Mouse (Mus musculus) heart, embryonic 11.5 days (tissue): ENCODE data around the gene Tmc6. TPM values are rescaled to one million over a fixed set of nuclear protein-coding genes. Genes with fewer than 3 reads are reported as not detected.

ENCODE experiments used
- ATAC-seq: fragments of 200-750 bp; cut with Nextera tagmentation; replicated peaks from 2 replicates; pipeline ENCODE4 v1.8.0; 2017; ENCODE audit warnings: moderate library complexity; ENCODE audit not compliant: insufficient number of reproducible peaks, low FRiP score, low TSS enrichment
- H3K27ac ChIP-seq: fragments of 300-500 bp; sonication (generic); 2 replicates; pipeline ENCODE4 v1.5.1; 2014; ENCODE audit warnings: mild to moderate bottlenecking, low read depth, low read length
- H3K27me3 ChIP-seq: fragments of 300-500 bp; sonication (generic); 2 replicates; pipeline ENCODE4 v1.6.1; 2014; ENCODE audit warnings: mild to moderate bottlenecking, low read length, mixed read lengths; ENCODE audit not compliant: control insufficient read depth, insufficient read depth
- H3K36me3 ChIP-seq: fragments of 300-500 bp; sonication (generic); 2 replicates; pipeline ENCODE4 v1.6.1; 2014; ENCODE audit warnings: mild to moderate bottlenecking, low read length, moderate library complexity, mixed read lengths; ENCODE audit not compliant: control insufficient read depth, insufficient read depth
- H3K4me1 ChIP-seq: fragments of 300-500 bp; sonication (generic); 2 replicates; pipeline ENCODE4 v1.6.1; 2014; ENCODE audit warnings: low read length; ENCODE audit not compliant: control insufficient read depth, insufficient read depth
- H3K4me2 ChIP-seq: fragments of 300-500 bp; sonication (generic); 2 replicates; pipeline ENCODE4 v1.6.1; 2014; ENCODE audit warnings: mild to moderate bottlenecking, moderate library complexity
- H3K4me3 ChIP-seq: fragments of 300-500 bp; sonication (generic); 2 replicates; pipeline ENCODE4 v1.5.1; 2014; ENCODE audit warnings: low read depth, low read length
- H3K9ac ChIP-seq: fragments of 300-500 bp; sonication (generic); 2 replicates; pipeline ENCODE4 v1.6.1; 2014; ENCODE audit warnings: mild to moderate bottlenecking, low read depth, low read length, moderate library complexity
- H3K9me3 ChIP-seq: fragments of 300-500 bp; sonication (generic); replicated peaks from 2 replicates; pipeline ENCODE4 v1.6.1; 2016; ENCODE audit warnings: low read length; ENCODE audit not compliant: control insufficient read depth
- WGBS: fragments of 180-500 bp; shearing (Covaris S2); extraction: QIAGEN DNeasy Blood & Tissue Kit; methylation state at CpG from one replicate; pipeline ENCODE4 v1.1.7; 2014; ENCODE audit not compliant: insufficient replicate concordance; 5-methylcytosine and 5-hydroxymethylcytosine counted together
- polyA plus RNA-seq: library from polyadenylated mRNA; unstranded; fragments of >200 nt; fragmentation: Nextera tagmentation; extraction: Ambion mirVana; gene quantifications from 2 replicates; pipeline ENCODE4 v1.2.1, GENCODE M21; 2014

Gene Tmc6
- polyA plus RNA-seq, 1 experiment from 2014 or later, result 23.8 TPM

DNA sequence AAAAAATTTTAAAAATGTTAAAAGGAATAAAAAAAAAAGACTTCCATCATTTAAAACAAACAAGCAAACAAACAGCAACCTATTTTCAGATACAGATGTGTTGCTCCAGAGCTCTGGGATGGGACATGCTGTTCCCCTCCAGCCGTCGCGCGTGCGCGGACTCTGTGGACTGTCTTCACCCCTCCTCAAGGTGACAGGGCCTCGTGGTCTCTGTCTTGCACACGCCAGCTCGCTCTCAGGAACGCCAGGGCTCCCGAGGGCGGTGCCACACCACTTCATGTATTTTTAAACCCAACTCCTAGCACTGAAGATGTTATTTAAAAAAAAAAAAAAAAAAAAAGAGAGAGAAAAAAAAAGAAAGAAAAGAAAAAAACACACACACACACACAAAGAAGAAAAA, 19.8 kb downstream of the Tmc6 start:
- no peaks in the 10 kb centered on the region for H3K9me3 ChIP-seq
- H3K9ac ChIP-seq, result no peak overlapping the region
- peaks cover 37% of the 10 kb centered on the region for H3K36me3 ChIP-seq
- no peaks in the 10 kb centered on the region for H3K27me3 ChIP-seq
- peaks cover 5% of the 10 kb centered on the region; the same call in 1 of the 2 replicates for H3K4me1 ChIP-seq
- no peak overlapping the region for H3K27ac ChIP-seq
- H3K4me3 ChIP-seq, result no peak overlapping the region
- no peak for ATAC-seq
- no peak overlapping the region for H3K4me2 ChIP-seq
- WGBS, result 55% methylated on average over 12 of the region's 12 CpGs

DNA sequence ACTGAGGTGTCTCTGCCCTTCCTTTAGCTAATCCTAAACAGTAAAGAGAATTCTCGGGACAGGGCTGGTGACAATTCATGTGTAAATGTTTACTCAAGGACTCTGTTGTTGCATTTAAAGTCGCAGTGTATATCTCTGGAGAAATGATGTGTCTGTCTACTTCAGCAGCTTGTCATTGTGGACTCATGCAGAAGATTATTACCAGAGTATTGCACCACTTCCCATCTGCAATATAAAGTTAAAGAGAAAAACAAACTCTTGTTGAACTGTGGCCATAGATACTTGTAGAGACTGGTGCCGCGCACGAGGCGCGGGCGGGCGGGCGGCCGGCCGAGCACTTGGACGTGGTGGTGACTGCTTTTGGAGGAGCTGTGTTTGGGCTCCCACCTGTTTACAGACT, 20.2 kb downstream of the Tmc6 start:
- H3K4me3 ChIP-seq, result no peak overlapping the region
- 89% methylated on average over 13 of the region's 13 CpGs for WGBS
- peaks cover 37% of the 10 kb centered on the region for H3K36me3 ChIP-seq
- H3K27me3 ChIP-seq, result no peaks in the 10 kb centered on the region
- no peak for ATAC-seq
- no peak overlapping the region for H3K4me2 ChIP-seq
- no peak overlapping the region for H3K9ac ChIP-seq
- H3K27ac ChIP-seq, result no peak overlapping the region
- H3K9me3 ChIP-seq, result no peaks in the 10 kb centered on the region
- H3K4me1 ChIP-seq, result peaks cover 5% of the 10 kb centered on the region; the same call in 1 of the 2 replicates

DNA sequence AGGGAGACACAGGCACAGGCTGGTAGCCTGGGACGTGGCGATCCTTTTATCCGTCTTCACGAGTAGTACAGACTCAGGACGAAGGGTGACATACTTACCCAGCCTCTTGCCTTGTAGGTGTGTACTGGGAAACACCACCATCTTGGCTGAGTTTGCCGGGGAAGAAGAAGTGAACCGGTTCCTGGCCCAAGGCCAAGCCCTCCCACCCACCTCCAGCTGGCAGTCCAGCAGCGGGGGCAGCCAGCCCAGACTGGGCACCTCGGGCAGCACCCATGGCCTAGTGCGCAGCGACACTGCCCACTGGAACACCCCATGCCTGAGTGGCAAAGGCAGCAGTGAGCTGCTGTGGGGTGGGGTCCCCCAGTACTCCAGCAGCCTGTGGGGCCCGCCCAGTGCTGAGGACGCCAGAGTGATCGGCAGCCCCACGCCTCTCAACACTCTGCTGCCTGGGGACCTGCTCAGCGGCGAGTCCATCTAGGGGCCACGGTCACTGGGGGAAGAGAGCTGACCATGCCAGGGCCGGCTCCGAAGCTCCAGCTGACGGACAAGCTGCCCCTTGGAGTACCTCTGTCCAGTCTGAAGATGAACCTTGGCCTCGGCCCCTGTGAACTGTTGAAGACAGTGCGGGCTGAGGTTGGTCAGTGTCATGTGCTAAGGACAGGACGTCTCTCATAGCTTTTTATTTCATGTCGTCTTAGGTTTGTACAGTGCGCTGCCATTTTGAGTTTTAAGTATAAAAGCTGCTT, 21.5 kb downstream of the Tmc6 start:
- peaks cover 40% of the 10 kb centered on the region for H3K36me3 ChIP-seq

DNA sequence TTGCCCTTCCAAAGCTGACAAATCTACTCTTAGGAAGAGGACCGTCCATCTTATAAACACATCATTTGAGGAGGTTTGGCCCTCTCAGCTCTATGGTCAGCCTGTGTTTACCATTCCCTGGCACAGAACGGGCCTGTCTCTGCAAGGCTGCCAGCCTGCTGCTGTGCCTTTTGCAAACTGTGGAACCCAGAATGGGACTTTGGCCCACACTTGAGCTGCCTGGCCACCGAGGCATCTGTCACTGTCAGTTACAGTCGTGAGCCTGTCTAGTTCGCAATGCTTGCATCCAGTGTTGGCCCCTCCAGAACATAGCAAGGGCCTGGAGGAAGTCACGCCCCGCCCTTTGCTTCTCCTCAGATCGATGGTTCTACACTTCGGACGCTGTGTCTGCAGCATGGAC, 22.7 kb downstream of the Tmc6 start:
- Histone ChIP-seq H3K4me2 (no peak overlapping the region), H3K27me3 (no peaks in the 10 kb centered on the region), H3K9me3 (no peaks in the 10 kb centered on the region), H3K4me1 (no peaks in the 10 kb centered on the region), H3K27ac (no peak overlapping the region), H3K9ac (no peak overlapping the region), H3K36me3 (peaks cover 43% of the 10 kb centered on the region), H3K4me3 (no peak overlapping the region)
- WGBS, result 91% methylated on average over 10 of the region's 10 CpGs
- ATAC-seq, result no peak

More for the DNA sequence above, 21.5 kb downstream of the Tmc6 start:
- Histone ChIP-seq H3K4me1 (no peaks in the 10 kb centered on the region), H3K9me3 (no peaks in the 10 kb centered on the region), H3K4me3 (no peak overlapping the region), H3K9ac (no peak overlapping the region), H3K27me3 (no peaks in the 10 kb centered on the region), H3K27ac (no peak overlapping the region; the same call in 1 of the 2 replicates), H3K4me2 (no peak overlapping the region)
- ATAC-seq, result no peak
- 91% methylated on average over 26 of the region's 26 CpGs for WGBS

DNA sequence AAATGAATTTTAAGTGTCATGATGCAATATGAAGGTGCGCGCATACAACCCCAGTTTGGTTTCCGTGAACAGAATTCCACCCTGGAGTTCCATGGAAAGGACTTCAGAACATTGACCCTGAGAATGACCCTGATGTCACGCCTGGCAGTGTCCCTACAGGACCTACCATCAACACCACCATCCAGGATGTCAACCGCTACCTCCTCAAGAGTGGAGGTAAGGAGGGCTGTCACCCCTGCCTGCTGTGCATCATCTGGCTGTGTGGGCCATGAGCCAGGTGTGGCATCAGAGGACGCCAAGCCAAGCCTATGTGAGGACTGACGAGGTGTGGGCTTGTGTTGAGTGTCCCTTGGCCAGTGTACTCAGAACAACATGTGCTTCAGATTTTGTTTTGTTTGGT, 26.1 kb downstream of the Tmc6 start:
- no peaks in the 10 kb centered on the region for H3K9me3 ChIP-seq
- no peak overlapping the region for H3K27ac ChIP-seq
- H3K9ac ChIP-seq, result no peak overlapping the region
- H3K27me3 ChIP-seq, result no peaks in the 10 kb centered on the region
- no peak for ATAC-seq
- WGBS, result 92% methylated on average over 7 of the region's 7 CpGs
- no peaks in the 10 kb centered on the region for H3K4me1 ChIP-seq
- H3K36me3 ChIP-seq, result peaks cover 60% of the 10 kb centered on the region
- no peak overlapping the region for H3K4me2 ChIP-seq
- H3K4me3 ChIP-seq, result no peak overlapping the region

DNA sequence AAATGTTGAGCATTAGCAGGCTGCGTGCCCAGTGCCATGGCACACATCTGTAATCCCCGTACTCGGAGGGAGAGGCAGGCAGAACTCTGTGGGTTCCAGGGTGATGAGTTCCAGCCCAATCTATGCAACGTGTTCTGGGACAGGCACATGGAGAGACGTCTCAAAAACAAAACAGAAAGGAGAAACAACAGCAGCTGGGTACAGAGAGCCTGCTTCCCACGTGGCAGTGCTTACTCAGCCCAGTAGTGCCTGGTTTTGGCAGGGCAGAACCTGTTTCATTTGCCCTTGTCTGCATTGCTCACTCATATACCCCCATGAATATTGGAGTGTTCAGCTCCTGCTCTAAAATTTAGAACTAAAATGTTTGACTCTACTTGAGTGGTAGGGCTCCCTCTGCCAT, 30.5 kb downstream of the Tmc6 start:
- 84% methylated on average over 6 of the region's 6 CpGs for WGBS
- ATAC-seq, result no peak
- Histone ChIP-seq H3K4me3 (no peak overlapping the region), H3K36me3 (peaks cover 63% of the 10 kb centered on the region), H3K27me3 (no peaks in the 10 kb centered on the region), H3K4me2 (no peak overlapping the region), H3K4me1 (no peaks in the 10 kb centered on the region), H3K27ac (no peak overlapping the region), H3K9ac (no peak overlapping the region), H3K9me3 (no peaks in the 10 kb centered on the region)

DNA sequence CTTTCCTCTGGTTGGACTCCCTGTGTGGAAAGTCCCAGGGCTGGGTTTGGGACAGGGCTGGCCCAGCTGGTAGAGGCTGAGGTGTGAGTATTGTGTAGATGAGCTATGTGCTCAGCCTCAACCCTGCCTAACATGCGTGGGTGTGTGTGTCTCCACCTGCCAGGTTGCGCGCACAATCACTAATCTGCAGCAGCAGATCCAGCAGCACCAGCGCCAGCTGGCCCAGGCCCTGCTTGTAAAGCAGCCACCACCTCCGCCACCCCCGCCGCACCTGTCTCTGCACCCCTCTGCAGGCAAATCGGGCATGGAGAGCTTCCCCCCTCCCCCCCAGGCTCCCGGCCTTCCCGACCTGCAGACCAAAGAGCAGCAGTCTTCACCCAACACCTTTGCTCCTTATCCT, 32.6 kb downstream of the Tmc6 start:
- WGBS, result 91% methylated on average over 10 of the region's 10 CpGs
- no peak overlapping the region for H3K4me2 ChIP-seq
- no peaks in the 10 kb centered on the region for H3K27me3 ChIP-seq
- no peaks in the 10 kb centered on the region for H3K4me1 ChIP-seq
- no peak overlapping the region for H3K4me3 ChIP-seq
- H3K27ac ChIP-seq, result no peak overlapping the region
- peaks cover 51% of the 10 kb centered on the region for H3K36me3 ChIP-seq
- no peaks in the 10 kb centered on the region for H3K9me3 ChIP-seq
- no peak overlapping the region for H3K9ac ChIP-seq
- ATAC-seq, result no peak

DNA sequence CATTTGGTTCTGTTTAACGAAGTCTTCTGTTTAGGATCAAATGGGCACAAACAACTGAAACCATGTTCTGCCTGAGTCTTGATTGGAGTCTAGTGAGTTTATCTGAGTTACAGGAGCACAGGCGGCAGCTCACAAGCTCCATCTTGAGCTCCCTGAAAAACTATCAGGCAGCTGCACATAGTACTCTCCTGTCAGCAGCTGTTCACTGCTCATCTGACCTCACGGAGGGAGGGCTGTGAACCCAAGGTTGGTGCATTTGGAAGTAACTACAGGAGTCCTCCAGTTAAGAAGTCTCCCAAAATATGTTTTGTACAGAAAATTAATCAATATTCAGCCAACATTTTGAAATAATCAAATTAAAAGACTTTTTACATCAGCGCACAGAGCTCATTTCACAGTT, 33.4 kb downstream of the Tmc6 start:
- no peak overlapping the region for H3K9ac ChIP-seq
- H3K4me2 ChIP-seq, result no peak overlapping the region
- no peak overlapping the region for H3K27ac ChIP-seq
- no peak for ATAC-seq
- H3K4me3 ChIP-seq, result no peak overlapping the region
- peaks cover 50% of the 10 kb centered on the region for H3K36me3 ChIP-seq
- 81% methylated on average over 4 of the region's 4 CpGs for WGBS
- no peaks in the 10 kb centered on the region for H3K27me3 ChIP-seq
- H3K4me1 ChIP-seq, result no peaks in the 10 kb centered on the region
- H3K9me3 ChIP-seq, result no peaks in the 10 kb centered on the region

DNA sequence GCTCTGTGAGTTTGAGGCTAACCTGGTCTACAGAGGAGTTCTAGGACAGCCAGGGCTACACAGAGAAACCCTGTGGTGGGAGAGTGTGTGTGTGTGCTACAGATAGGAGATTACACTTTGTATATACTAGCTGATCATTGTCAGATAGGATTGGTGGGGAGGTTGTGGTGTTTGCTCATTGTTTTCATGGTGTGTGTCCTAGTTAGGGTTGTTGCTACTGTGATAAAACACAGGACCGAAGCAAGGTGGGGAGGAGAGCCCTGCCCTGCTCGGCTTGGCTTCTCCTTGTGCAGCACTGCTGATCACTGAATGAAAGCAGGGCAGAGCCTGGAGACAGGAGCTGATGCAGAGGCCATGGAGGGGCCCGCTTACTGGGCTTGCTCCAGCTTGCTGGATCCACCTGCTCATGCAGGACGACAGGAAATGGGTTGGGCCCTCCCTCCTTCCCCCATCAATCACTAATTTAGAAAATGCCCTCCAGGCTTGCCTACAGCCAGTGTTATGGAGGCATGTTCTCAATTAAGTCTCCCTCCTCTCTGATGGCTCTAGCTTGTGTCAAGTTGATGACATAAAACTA, 38.5 kb downstream of the Tmc6 start:
- H3K36me3 ChIP-seq, result peaks cover 44% of the 10 kb centered on the region
- 68% methylated on average over 4 of the region's 4 CpGs for WGBS
- H3K27ac ChIP-seq, result no peak overlapping the region
- H3K4me1 ChIP-seq, result no peaks in the 10 kb centered on the region
- H3K9me3 ChIP-seq, result no peaks in the 10 kb centered on the region
- ATAC-seq, result no peak
- no peak overlapping the region for H3K4me3 ChIP-seq
- H3K27me3 ChIP-seq, result no peaks in the 10 kb centered on the region
- H3K4me2 ChIP-seq, result no peak overlapping the region
- no peak overlapping the region for H3K9ac ChIP-seq
